Mouse (Mus musculus) spleen, adult 2 months (tissue): Measurements from ENCODE around the gene Srrt.
A peak's percentile ranks its signal among the peaks of the same experiment; 100 is the strongest.

Experiments
- CTCF ChIP-seq: fragments of 200-500 bp; IDR thresholded peaks from 2 replicates; pipeline ENCODE4 v1.5.1; 2011; ENCODE audit warnings: mild to moderate bottlenecking, inconsistent platforms; ENCODE audit not compliant: insufficient read depth, insufficient read length, insufficient replicate concordance; ENCODE audit errors: extremely low read depth
- POLR2A ChIP-seq: fragments of 200-500 bp; IDR thresholded peaks from 2 replicates; pipeline ENCODE4 v1.6.1; 2011; ENCODE audit warnings: low read depth, low read length, inconsistent platforms

GRCm38 (mm10) chr5:137290677-137291076, 16.8 kb downstream of the Srrt start:
- TF ChIP-seq CTCF (peak; percentile 55; the same call in 1 of the 2 replicates), POLR2A (no peak)
